Mouse (Mus musculus): ENCODE measurements around the gene Abca13. TPM values are rescaled to one million over a fixed set of nuclear protein-coding genes. Genes with fewer than 3 reads are reported as not detected.

Abca13 gene
- polyA plus RNA-seq, 1 experiment from 2014 or later, result 0.03 TPM

GRCm38 (mm10) chr11:9291168-9291567 is 99.4 kb downstream of the Abca13 start:
- Histone ChIP-seq H3K27ac (replicated peaks in 1 of 2; ENCODE audit: control insufficient read depth in 1 of 2, insufficient read depth in 1 of 2, low read depth in 2 of 2, low read length in 2 of 2) (no peak overlapping the region), H3K9me3 (ENCODE audit: control insufficient read depth, low read length) (no peaks in the 10 kb centered on the region), H3K9ac (ENCODE audit: low read length) (no peak overlapping the region), H3K4me1 (ENCODE audit: control insufficient read depth in 2 of 2, insufficient read depth in 2 of 2, low read length in 2 of 2) (no peaks in the 10 kb centered on the region), H3K36me3 (ENCODE audit: control insufficient read depth, insufficient read depth, low read length) (no peaks in the 10 kb centered on the region), H3K4me2 (ENCODE audit: low read length) (no peak overlapping the region), H3K27me3 (ENCODE audit: control insufficient read depth, insufficient read depth, low read length) (no peaks in the 10 kb centered on the region), H3K4me3 (ENCODE audit: control insufficient read depth in 1 of 2, insufficient read depth in 1 of 2, low read depth in 1 of 2, low read length in 2 of 2) (no peak overlapping the region)
- no peak for ATAC-seq (ENCODE audit: insufficient number of reproducible peaks, insufficient read depth, low FRiP score, low read depth)
- WGBS, result 73% methylated on average over 7 of the region's 7 CpGs

GRCm38 (mm10) chr11:9299615-9300014 is 107.9 kb downstream of the Abca13 start:
- ATAC-seq (ENCODE audit: insufficient number of reproducible peaks, insufficient read depth, low FRiP score, low read depth), result no peak
- H3K4me3 ChIP-seq (ENCODE audit: control insufficient read depth in 1 of 2, insufficient read depth in 1 of 2, low read depth in 1 of 2, low read length in 2 of 2), result no peak overlapping the region
- no peaks in the 10 kb centered on the region for H3K4me1 ChIP-seq (ENCODE audit: control insufficient read depth in 2 of 2, insufficient read depth in 2 of 2, low read length in 2 of 2)
- no peaks in the 10 kb centered on the region for H3K27me3 ChIP-seq (ENCODE audit: control insufficient read depth, insufficient read depth, low read length)
- no peaks in the 10 kb centered on the region for H3K9me3 ChIP-seq (ENCODE audit: control insufficient read depth, low read length)
- WGBS, result 51% methylated on average over 1 of the region's 1 CpGs
- H3K4me2 ChIP-seq (ENCODE audit: low read length), result no peak overlapping the region
- H3K36me3 ChIP-seq (ENCODE audit: control insufficient read depth, insufficient read depth, low read length), result no peaks in the 10 kb centered on the region
- H3K9ac ChIP-seq (ENCODE audit: low read length), result no peak overlapping the region
- no peak overlapping the region for H3K27ac ChIP-seq (replicated peaks in 1 of 2; ENCODE audit: control insufficient read depth in 1 of 2, insufficient read depth in 1 of 2, low read depth in 2 of 2, low read length in 2 of 2)

GRCm38 (mm10) chr11:9305450-9305849 is 113.7 kb downstream of the Abca13 start:
- Histone ChIP-seq H3K36me3 (ENCODE audit: control insufficient read depth, insufficient read depth, low read length) (no peaks in the 10 kb centered on the region), H3K4me2 (ENCODE audit: low read length) (no peak overlapping the region), H3K27ac (replicated peaks in 1 of 2; ENCODE audit: control insufficient read depth in 1 of 2, insufficient read depth in 1 of 2, low read depth in 2 of 2, low read length in 2 of 2) (no peak overlapping the region), H3K27me3 (ENCODE audit: control insufficient read depth, insufficient read depth, low read length) (no peaks in the 10 kb centered on the region), H3K9ac (ENCODE audit: low read length) (no peak overlapping the region), H3K4me3 (ENCODE audit: control insufficient read depth in 1 of 2, insufficient read depth in 1 of 2, low read depth in 1 of 2, low read length in 2 of 2) (no peak overlapping the region), H3K9me3 (ENCODE audit: control insufficient read depth, low read length) (no peaks in the 10 kb centered on the region), H3K4me1 (ENCODE audit: control insufficient read depth in 2 of 2, insufficient read depth in 2 of 2, low read length in 2 of 2) (no peaks in the 10 kb centered on the region)
- 78% methylated on average over 4 of the region's 4 CpGs for WGBS
- ATAC-seq (ENCODE audit: insufficient number of reproducible peaks, insufficient read depth, low FRiP score, low read depth), result no peak

GRCm38 (mm10) chr11:9316545-9316944 is 124.8 kb downstream of the Abca13 start:
- H3K4me3 ChIP-seq (ENCODE audit: control insufficient read depth in 1 of 2, insufficient read depth in 1 of 2, low read depth in 1 of 2, low read length in 2 of 2), result no peak overlapping the region

GRCm38 (mm10) chr11:9317076-9317929 is 125.6 kb downstream of the Abca13 start:
- H3K4me2 ChIP-seq (ENCODE audit: low read length), result no peak overlapping the region
- no peak for ATAC-seq (ENCODE audit: insufficient number of reproducible peaks, insufficient read depth, low FRiP score, low read depth)
- H3K36me3 ChIP-seq (ENCODE audit: control insufficient read depth, insufficient read depth, low read length), result no peaks in the 10 kb centered on the region
- no peak overlapping the region for H3K4me3 ChIP-seq (ENCODE audit: control insufficient read depth in 1 of 2, insufficient read depth in 1 of 2, low read depth in 1 of 2, low read length in 2 of 2)
- H3K27me3 ChIP-seq (ENCODE audit: control insufficient read depth, insufficient read depth, low read length), result no peaks in the 10 kb centered on the region
- no peaks in the 10 kb centered on the region for H3K4me1 ChIP-seq (ENCODE audit: control insufficient read depth in 2 of 2, insufficient read depth in 2 of 2, low read length in 2 of 2)
- no peak overlapping the region for H3K27ac ChIP-seq (replicated peaks in 1 of 2; ENCODE audit: control insufficient read depth in 1 of 2, insufficient read depth in 1 of 2, low read depth in 2 of 2, low read length in 2 of 2)
- H3K9me3 ChIP-seq (ENCODE audit: control insufficient read depth, low read length), result no peaks in the 10 kb centered on the region
- WGBS, result 29% methylated on average over 6 of the region's 6 CpGs
- no peak overlapping the region for H3K9ac ChIP-seq (ENCODE audit: low read length)

More at GRCm38 (mm10) chr11:9316545-9316944, 124.8 kb downstream of the Abca13 start:
- H3K9me3 ChIP-seq (ENCODE audit: control insufficient read depth, low read length), result no peaks in the 10 kb centered on the region
- 34% methylated on average over 3 of the region's 3 CpGs for WGBS
- no peak overlapping the region for H3K27ac ChIP-seq (replicated peaks in 1 of 2; ENCODE audit: control insufficient read depth in 1 of 2, insufficient read depth in 1 of 2, low read depth in 2 of 2, low read length in 2 of 2)
- no peak overlapping the region for H3K4me2 ChIP-seq (ENCODE audit: low read length)
- no peak overlapping the region for H3K9ac ChIP-seq (ENCODE audit: low read length)
- no peaks in the 10 kb centered on the region for H3K27me3 ChIP-seq (ENCODE audit: control insufficient read depth, insufficient read depth, low read length)
- no peaks in the 10 kb centered on the region for H3K36me3 ChIP-seq (ENCODE audit: control insufficient read depth, insufficient read depth, low read length)
- no peak for ATAC-seq (ENCODE audit: insufficient number of reproducible peaks, insufficient read depth, low FRiP score, low read depth)
- no peaks in the 10 kb centered on the region for H3K4me1 ChIP-seq (ENCODE audit: control insufficient read depth in 2 of 2, insufficient read depth in 2 of 2, low read length in 2 of 2)

- H3K27ac ChIP-seq (replicated peaks in 1 of 2; ENCODE audit: control insufficient read depth in 1 of 2, insufficient read depth in 1 of 2, low read depth in 2 of 2, low read length in 2 of 2), result no peak overlapping the region
- ATAC-seq (ENCODE audit: insufficient number of reproducible peaks, insufficient read depth, low FRiP score, low read depth), result no peak; the same call in 1 of the 2 replicates
- H3K4me2 ChIP-seq (ENCODE audit: low read length), result no peak overlapping the region
- H3K36me3 ChIP-seq (ENCODE audit: control insufficient read depth, insufficient read depth, low read length), result no peaks in the 10 kb centered on the region
- no peaks in the 10 kb centered on the region for H3K4me1 ChIP-seq (ENCODE audit: control insufficient read depth in 2 of 2, insufficient read depth in 2 of 2, low read length in 2 of 2)
- H3K4me3 ChIP-seq (ENCODE audit: control insufficient read depth in 1 of 2, insufficient read depth in 1 of 2, low read depth in 1 of 2, low read length in 2 of 2), result no peak overlapping the region
- H3K9me3 ChIP-seq (ENCODE audit: control insufficient read depth, low read length), result no peaks in the 10 kb centered on the region
- 66% methylated on average over 3 of the region's 3 CpGs for WGBS
- H3K27me3 ChIP-seq (ENCODE audit: control insufficient read depth, insufficient read depth, low read length), result no peaks in the 10 kb centered on the region
- no peak overlapping the region for H3K9ac ChIP-seq (ENCODE audit: low read length)
These were observed 146.4 kb downstream of the Abca13 start for GRCm38 (mm10) chr11:9338151-9338550.

GRCm38 (mm10) chr11:9347724-9348123 is 156.0 kb downstream of the Abca13 start:
- no peak for ATAC-seq (ENCODE audit: insufficient number of reproducible peaks, insufficient read depth, low FRiP score, low read depth)
- Histone ChIP-seq H3K27me3 (ENCODE audit: control insufficient read depth, insufficient read depth, low read length) (no peaks in the 10 kb centered on the region), H3K9me3 (ENCODE audit: control insufficient read depth, low read length) (no peaks in the 10 kb centered on the region), H3K4me2 (ENCODE audit: low read length) (no peak overlapping the region), H3K9ac (ENCODE audit: low read length) (no peak overlapping the region), H3K4me3 (ENCODE audit: control insufficient read depth in 1 of 2, insufficient read depth in 1 of 2, low read depth in 1 of 2, low read length in 2 of 2) (no peak overlapping the region), H3K36me3 (ENCODE audit: control insufficient read depth, insufficient read depth, low read length) (no peaks in the 10 kb centered on the region), H3K4me1 (ENCODE audit: control insufficient read depth in 2 of 2, insufficient read depth in 2 of 2, low read length in 2 of 2) (no peaks in the 10 kb centered on the region), H3K27ac (replicated peaks in 1 of 2; ENCODE audit: control insufficient read depth in 1 of 2, insufficient read depth in 1 of 2, low read depth in 2 of 2, low read length in 2 of 2) (no peak overlapping the region)
- WGBS, result 40% methylated on average over 3 of the region's 3 CpGs

- WGBS, result 56% methylated on average over 5 of the region's 5 CpGs
- H3K4me2 ChIP-seq (ENCODE audit: low read length), result no peak overlapping the region
- no peaks in the 10 kb centered on the region for H3K9me3 ChIP-seq (ENCODE audit: control insufficient read depth, low read length)
- H3K36me3 ChIP-seq (ENCODE audit: control insufficient read depth, insufficient read depth, low read length), result no peaks in the 10 kb centered on the region
- no peaks in the 10 kb centered on the region for H3K4me1 ChIP-seq (ENCODE audit: control insufficient read depth in 2 of 2, insufficient read depth in 2 of 2, low read length in 2 of 2)
- H3K4me3 ChIP-seq (ENCODE audit: control insufficient read depth in 1 of 2, insufficient read depth in 1 of 2, low read depth in 1 of 2, low read length in 2 of 2), result no peak overlapping the region
- no peak for ATAC-seq (ENCODE audit: insufficient number of reproducible peaks, insufficient read depth, low FRiP score, low read depth)
- H3K27me3 ChIP-seq (ENCODE audit: control insufficient read depth, insufficient read depth, low read length), result no peaks in the 10 kb centered on the region
- H3K9ac ChIP-seq (ENCODE audit: low read length), result no peak overlapping the region
- no peak overlapping the region for H3K27ac ChIP-seq (replicated peaks in 1 of 2; ENCODE audit: control insufficient read depth in 1 of 2, insufficient read depth in 1 of 2, low read depth in 2 of 2, low read length in 2 of 2)
These were observed 181.4 kb downstream of the Abca13 start for GRCm38 (mm10) chr11:9373160-9373559.
